Mouse (Mus musculus): ENCODE data around the gene Arhgap22. TPM values are rescaled to one million over a fixed set of nuclear protein-coding genes. Genes with fewer than 3 reads are reported as not detected.

Arhgap22 gene
- polyA plus RNA-seq, 1 experiment from 2014 or later = 4.2 TPM

DNA sequence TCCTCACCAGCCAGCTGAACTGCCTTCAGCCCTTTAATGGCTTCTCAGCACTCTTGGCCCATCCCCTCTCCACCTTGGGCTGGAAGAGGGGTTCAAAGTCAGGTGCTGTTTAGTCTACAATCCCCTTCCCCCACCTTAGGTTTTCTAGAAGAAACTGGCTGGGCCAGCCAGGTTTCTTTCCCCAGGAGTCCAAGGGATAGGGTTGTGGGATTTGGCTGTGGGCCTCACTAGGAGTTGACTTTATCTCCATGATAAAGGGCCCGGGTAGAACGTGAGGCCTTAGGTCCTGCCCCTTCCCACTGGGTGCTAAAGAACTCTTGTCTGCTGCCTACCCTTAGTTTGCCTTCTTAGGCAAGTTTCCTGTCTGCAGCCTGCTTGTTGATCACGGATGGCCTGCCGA is 117.8 kb downstream of the Arhgap22 start:
- no peak overlapping the region for H3K4me2 ChIP-seq

DNA sequence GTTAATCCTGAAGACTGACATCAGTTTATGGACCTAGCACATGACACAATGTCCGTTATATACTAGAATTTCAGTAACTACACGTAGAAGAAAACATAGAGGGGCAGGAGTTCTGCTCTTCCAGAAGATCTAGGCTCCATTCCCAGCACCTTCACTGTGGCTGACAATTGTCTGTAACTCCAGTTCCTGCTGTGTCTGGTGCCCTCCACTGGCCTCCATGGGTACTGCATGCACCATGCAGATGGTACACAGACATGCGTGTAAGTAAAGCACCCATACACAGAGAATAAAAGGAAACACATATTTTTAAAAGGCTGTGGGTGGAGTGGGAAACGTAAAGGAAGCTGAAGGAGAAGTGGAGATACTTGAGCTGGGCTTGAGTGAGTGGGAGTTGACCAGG is 120.0 kb downstream of the Arhgap22 start:
- Histone ChIP-seq H3K27me3 (replicated peaks) (peaks cover 6% of the 10 kb centered on the region; the same call in 1 of the 2 replicates), H3K4me3 (no peak overlapping the region), H3K9me3 (replicated peaks) (no peaks in the 10 kb centered on the region), H3K36me3 (no peaks in the 10 kb centered on the region), H3K9ac (no peak overlapping the region), H3K4me2 (no peak overlapping the region), H3K27ac (ENCODE audit: poor library complexity, severe bottlenecking) (no peak overlapping the region), H3K4me1 (replicated peaks) (peaks cover 17% of the 10 kb centered on the region)
- ATAC-seq (ENCODE audit: insufficient number of reproducible peaks, low FRiP score) = no peak
- 71% methylated on average over 4 of the region's 4 CpGs for WGBS

More for the DNA sequence above, 117.8 kb downstream of the Arhgap22 start:
- H3K27me3 ChIP-seq (replicated peaks) = no peaks in the 10 kb centered on the region
- H3K9me3 ChIP-seq (replicated peaks) = no peaks in the 10 kb centered on the region
- H3K36me3 ChIP-seq = no peaks in the 10 kb centered on the region
- 19% methylated on average over 4 of the region's 4 CpGs for WGBS
- no peak overlapping the region for H3K27ac ChIP-seq (ENCODE audit: poor library complexity, severe bottlenecking)
- H3K9ac ChIP-seq = no peak overlapping the region
- peaks cover 32% of the 10 kb centered on the region for H3K4me1 ChIP-seq (replicated peaks)
- no peak overlapping the region for H3K4me3 ChIP-seq
- no peak for ATAC-seq (ENCODE audit: insufficient number of reproducible peaks, low FRiP score)

DNA sequence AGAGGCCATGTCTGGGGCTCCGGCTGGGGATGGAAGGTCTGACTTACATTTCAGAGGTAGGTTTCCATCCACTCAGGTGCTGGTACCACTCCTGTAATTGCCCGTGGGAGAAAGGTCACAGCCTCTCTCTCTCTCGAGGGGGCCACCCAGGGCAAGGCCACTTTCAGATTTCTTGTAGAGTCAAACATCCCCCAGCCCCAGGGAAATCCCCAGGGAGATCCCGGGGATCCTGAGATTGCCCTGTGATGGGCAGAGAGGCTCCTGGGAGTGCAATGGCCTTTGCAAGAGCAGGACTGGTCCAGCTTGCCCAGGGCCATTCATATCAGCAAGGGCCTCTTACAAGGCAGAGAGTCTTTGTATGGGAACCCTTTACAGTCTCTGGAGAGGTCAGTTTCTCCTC is 120.6 kb downstream of the Arhgap22 start:
- 62% methylated on average over 4 of the region's 4 CpGs for WGBS
- H3K4me2 ChIP-seq = no peak overlapping the region
- no peak overlapping the region for H3K9ac ChIP-seq
- no peak for ATAC-seq (ENCODE audit: insufficient number of reproducible peaks, low FRiP score)
- peaks cover 16% of the 10 kb centered on the region; the same call in 1 of the 2 replicates for H3K4me1 ChIP-seq (replicated peaks)
- peaks cover 6% of the 10 kb centered on the region; the same call in 1 of the 2 replicates for H3K27me3 ChIP-seq (replicated peaks)
- H3K27ac ChIP-seq (ENCODE audit: poor library complexity, severe bottlenecking) = no peak overlapping the region
- no peak overlapping the region for H3K4me3 ChIP-seq
- no peaks in the 10 kb centered on the region for H3K36me3 ChIP-seq
- H3K9me3 ChIP-seq (replicated peaks) = no peaks in the 10 kb centered on the region

DNA sequence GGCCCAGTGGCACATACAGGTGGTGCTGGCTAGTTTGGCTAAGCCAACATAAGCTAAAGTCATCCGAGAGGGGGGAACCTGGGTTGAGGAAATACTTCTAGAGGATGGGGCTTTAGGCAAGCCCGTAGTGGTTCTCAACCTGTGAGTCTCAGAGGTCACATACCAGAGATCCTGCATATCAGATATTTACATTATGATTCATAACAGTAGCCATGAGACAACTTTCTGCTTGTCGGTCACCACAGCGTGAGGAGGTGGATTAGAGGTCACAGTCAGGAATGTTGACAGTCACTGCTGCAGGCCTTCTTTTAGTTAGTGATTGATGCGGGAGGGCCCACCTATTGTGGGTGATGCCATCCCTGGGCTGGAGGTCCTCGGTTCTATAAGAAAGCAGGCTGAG is 121.9 kb downstream of the Arhgap22 start:
- ATAC-seq (ENCODE audit: insufficient number of reproducible peaks, low FRiP score) = no peak
- Histone ChIP-seq H3K4me3 (no peak overlapping the region), H3K27ac (ENCODE audit: poor library complexity, severe bottlenecking) (no peak overlapping the region), H3K9ac (no peak overlapping the region), H3K4me2 (no peak overlapping the region), H3K9me3 (replicated peaks) (no peaks in the 10 kb centered on the region), H3K36me3 (no peaks in the 10 kb centered on the region), H3K4me1 (replicated peaks) (peaks cover 16% of the 10 kb centered on the region; the same call in 1 of the 2 replicates), H3K27me3 (replicated peaks) (peaks cover 6% of the 10 kb centered on the region; the same call in 1 of the 2 replicates)
- WGBS = 58% methylated on average over 6 of the region's 6 CpGs

DNA sequence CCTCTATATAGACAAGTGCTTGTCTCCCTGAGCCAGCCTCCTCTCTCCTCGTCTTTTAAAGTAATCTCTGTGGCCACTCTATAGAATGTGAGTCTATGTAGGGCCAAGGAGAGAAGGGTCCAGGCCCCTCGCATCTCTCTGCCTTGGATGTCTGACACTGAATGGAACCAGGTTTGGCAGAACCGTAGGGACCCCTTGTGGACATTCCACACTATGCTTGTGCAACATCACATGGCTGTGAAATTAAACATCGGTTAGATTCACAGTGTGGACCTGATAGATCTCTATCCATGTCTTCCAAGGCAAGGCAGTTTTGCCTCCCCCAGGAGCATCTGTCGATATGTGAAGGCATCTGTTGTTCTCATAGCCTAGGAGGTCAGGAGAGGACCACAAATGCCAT is 124.9 kb downstream of the Arhgap22 start:
- Histone ChIP-seq H3K36me3 (no peaks in the 10 kb centered on the region), H3K4me3 (no peak overlapping the region), H3K27ac (ENCODE audit: poor library complexity, severe bottlenecking) (no peak overlapping the region), H3K9ac (no peak overlapping the region), H3K27me3 (replicated peaks) (peaks cover 9% of the 10 kb centered on the region), H3K9me3 (replicated peaks) (no peaks in the 10 kb centered on the region), H3K4me2 (no peak overlapping the region), H3K4me1 (replicated peaks) (0 out of 2 replicates have a peak, but pooled peaks cover 6% of the 10 kb centered on the region)
- WGBS = 66% methylated on average over 5 of the region's 5 CpGs
- ATAC-seq (ENCODE audit: insufficient number of reproducible peaks, low FRiP score) = no peak

DNA sequence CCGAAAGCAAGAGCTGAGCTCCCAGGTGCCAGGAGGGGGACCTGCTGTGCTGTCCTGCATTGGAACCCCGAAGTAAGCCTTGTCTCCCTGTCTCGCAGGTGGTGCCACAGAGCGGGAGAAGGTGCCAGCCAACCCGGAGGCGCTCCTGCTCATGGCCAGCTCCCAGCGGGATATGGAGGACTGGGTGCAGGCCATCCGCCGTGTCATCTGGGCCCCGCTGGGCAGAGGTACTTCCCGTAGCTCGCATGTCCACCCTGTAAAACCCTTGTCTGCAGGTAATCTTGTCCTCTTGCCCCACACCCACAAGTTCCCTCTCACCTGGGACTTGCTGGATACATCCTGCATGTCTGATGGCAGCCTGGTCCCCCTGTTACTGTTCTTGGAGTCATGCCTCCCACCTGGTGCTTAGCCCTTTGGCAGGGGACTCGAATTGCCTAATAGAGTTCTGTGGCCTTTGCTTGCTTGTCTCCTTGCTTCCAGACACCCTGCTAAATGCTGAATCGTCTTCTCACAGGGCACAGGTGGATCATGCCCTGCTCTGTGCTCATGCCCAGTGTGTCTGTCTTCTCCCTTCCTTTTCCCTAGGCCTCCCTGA is 129.4 kb downstream of the Arhgap22 start:
- H3K36me3 ChIP-seq = no peaks in the 10 kb centered on the region
- H3K9ac ChIP-seq = no peak overlapping the region
- H3K27ac ChIP-seq (ENCODE audit: poor library complexity, severe bottlenecking) = no peak overlapping the region
- no peak overlapping the region for H3K4me2 ChIP-seq
- no peaks in the 10 kb centered on the region for H3K4me1 ChIP-seq (replicated peaks)
- H3K4me3 ChIP-seq = no peak overlapping the region
- ATAC-seq (ENCODE audit: insufficient number of reproducible peaks, low FRiP score) = no peak
- 81% methylated on average over 14 of the region's 14 CpGs for WGBS
- no peaks in the 10 kb centered on the region for H3K9me3 ChIP-seq (replicated peaks)
- H3K27me3 ChIP-seq (replicated peaks) = peaks cover 28% of the 10 kb centered on the region

DNA sequence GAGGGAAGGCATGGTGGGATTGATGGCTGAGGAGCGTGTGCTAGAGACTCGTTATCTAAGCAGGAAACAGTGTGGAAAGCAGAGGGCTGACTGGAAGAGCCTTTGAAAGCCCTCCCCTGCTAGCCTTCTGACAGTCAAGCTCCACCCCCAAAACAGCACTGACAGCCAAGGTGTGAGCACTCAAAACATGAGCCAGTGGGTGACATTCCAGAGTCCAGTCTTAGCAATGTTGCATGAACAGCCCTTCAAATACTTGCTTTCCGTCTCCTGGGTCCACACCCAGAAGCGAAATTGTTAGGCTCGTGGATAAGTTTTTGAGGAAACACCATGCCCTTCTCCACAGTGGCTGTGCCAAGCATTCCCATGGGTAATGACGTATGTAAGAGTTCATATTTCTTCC is 132.7 kb downstream of the Arhgap22 start:
- ATAC-seq (ENCODE audit: insufficient number of reproducible peaks, low FRiP score) = no peak
- Histone ChIP-seq H3K36me3 (no peaks in the 10 kb centered on the region), H3K9ac (no peak overlapping the region), H3K9me3 (replicated peaks) (no peaks in the 10 kb centered on the region), H3K4me1 (replicated peaks) (0 out of 2 replicates have a peak, but pooled peaks cover 8% of the 10 kb centered on the region), H3K4me2 (no peak overlapping the region), H3K27me3 (replicated peaks) (peaks cover 61% of the 10 kb centered on the region), H3K4me3 (no peak overlapping the region), H3K27ac (ENCODE audit: poor library complexity, severe bottlenecking) (no peak overlapping the region)
- WGBS = 61% methylated on average over 6 of the region's 6 CpGs

DNA sequence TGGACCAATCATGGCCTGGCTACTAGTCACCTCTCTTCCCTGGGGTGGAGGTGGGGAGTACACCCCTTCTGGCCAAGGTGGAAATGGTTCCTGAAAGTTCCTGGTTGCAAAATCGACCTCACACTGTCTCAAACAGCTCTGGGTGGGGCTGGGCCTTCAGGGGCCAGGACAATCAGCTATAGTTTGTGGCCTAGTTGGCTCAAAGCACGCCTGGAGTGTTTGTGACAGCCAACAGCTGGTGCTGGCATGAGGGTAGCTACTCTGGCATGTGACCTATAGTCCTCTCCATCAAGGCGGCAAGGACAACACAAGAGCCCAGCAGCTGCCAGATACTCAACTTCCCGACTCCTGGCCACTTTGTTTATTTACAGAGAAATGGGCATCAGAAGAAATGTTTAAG is 133.9 kb downstream of the Arhgap22 start:
- no peak overlapping the region for H3K27ac ChIP-seq (ENCODE audit: poor library complexity, severe bottlenecking)
- no peak for ATAC-seq (ENCODE audit: insufficient number of reproducible peaks, low FRiP score)
- WGBS = 47% methylated on average over 4 of the region's 4 CpGs
- no peak overlapping the region for H3K9ac ChIP-seq
- H3K27me3 ChIP-seq (replicated peaks) = peaks cover 73% of the 10 kb centered on the region
- H3K9me3 ChIP-seq (replicated peaks) = no peaks in the 10 kb centered on the region
- H3K4me1 ChIP-seq (replicated peaks) = peaks cover 13% of the 10 kb centered on the region
- H3K4me3 ChIP-seq = no peak overlapping the region
- no peaks in the 10 kb centered on the region for H3K36me3 ChIP-seq
- no peak overlapping the region for H3K4me2 ChIP-seq

DNA sequence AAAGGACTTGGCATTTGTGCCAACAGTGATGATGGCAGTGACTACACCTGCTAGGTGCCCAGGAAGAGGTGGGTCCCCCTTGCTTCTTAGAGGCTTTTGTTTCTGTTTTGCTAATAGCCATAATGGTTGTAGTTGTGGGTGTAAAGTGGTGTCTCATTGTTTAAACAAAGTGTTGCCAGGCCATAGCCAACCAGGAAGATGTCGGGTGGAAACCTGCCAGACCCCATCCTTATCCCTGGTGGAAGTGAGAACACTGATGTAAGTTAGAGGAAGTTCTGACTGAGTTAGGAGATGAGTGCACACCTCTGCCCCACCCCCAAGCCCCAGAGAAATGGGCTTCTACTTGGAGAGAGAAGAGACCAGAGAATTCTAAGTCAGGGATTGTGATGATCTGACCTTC is 134.3 kb downstream of the Arhgap22 start:
- Histone ChIP-seq H3K27ac (ENCODE audit: poor library complexity, severe bottlenecking) (no peak overlapping the region), H3K9ac (no peak overlapping the region), H3K9me3 (replicated peaks) (no peaks in the 10 kb centered on the region), H3K4me2 (no peak overlapping the region), H3K27me3 (replicated peaks) (peaks cover 77% of the 10 kb centered on the region), H3K4me1 (replicated peaks) (peaks cover 17% of the 10 kb centered on the region), H3K36me3 (no peaks in the 10 kb centered on the region), H3K4me3 (no peak overlapping the region)
- no peak for ATAC-seq (ENCODE audit: insufficient number of reproducible peaks, low FRiP score)
- WGBS = 61% methylated on average over 1 of the region's 1 CpGs

DNA sequence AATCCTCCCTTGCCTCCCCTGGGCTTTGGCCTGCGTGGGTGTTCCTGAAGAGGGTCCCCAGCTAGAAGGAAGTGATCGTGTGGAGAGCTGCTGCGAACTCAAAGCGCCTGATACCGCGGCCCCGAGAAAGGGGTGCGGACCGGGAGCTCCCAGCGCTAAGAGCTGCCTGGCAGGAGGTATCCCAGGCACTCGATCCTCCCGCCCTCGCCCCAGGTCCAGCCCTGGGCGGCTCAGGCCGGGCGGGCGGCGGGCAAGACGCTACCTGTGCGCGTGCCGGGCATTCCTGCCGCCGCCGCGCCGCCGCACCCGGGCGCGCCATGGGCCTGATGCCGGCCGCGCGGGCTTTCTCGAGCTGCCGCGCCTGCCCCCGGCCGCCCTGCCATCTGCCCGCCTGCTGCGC is 137.2 kb downstream of the Arhgap22 start:
- no peaks in the 10 kb centered on the region for H3K9me3 ChIP-seq (replicated peaks)
- H3K27ac ChIP-seq (ENCODE audit: poor library complexity, severe bottlenecking) = no peak overlapping the region
- peak overlapping the region; percentile 55 for H3K9ac ChIP-seq
- H3K27me3 ChIP-seq (replicated peaks) = peaks cover 80% of the 10 kb centered on the region
- H3K36me3 ChIP-seq = no peaks in the 10 kb centered on the region
- peak overlapping the region; percentile 48 for H3K4me3 ChIP-seq
- under 1% methylated on average over 42 of the region's 42 CpGs for WGBS
- H3K4me2 ChIP-seq = peak overlapping the region; percentile 78
- H3K4me1 ChIP-seq (replicated peaks) = peaks cover 35% of the 10 kb centered on the region
- no peak for ATAC-seq (ENCODE audit: insufficient number of reproducible peaks, low FRiP score)

DNA sequence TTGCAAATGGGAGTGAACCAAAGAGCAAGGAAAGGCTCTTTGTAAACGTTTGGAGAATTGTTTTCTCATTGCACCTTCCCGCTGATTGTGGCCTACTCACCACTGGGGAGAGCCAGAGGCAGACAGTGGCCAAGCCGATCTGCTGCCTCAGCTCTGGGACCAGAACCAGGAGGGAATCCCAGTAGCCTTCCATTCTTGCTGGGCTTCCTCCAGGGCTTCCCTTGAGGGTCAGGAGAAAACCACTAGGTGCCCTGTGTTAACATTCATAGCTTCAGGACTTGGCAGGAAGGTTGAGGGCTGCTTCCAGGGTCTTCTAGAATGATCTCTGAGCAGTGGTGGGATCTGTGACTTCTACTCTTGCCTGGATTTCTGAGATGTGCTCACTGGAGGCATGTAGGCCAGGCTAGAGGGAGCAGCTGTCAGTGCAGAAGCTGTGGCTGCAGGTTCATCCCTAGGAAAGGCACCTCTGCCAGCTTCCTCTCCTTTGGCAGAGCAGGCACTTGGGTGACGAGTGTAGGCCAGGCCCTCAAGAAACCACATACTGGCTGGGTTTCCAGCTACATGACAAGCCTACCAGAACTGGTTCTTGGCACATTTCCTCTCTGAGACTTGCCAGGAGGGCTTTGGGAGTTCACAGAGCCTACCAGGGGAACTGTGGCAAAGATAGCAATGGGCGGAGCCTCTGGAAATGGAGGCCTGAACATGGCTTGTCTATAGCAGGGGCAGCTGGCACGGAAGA is 138.3 kb downstream of the Arhgap22 start:
- Histone ChIP-seq H3K4me2 (no peak overlapping the region), H3K27ac (ENCODE audit: poor library complexity, severe bottlenecking) (no peak overlapping the region), H3K36me3 (no peaks in the 10 kb centered on the region), H3K9me3 (replicated peaks) (no peaks in the 10 kb centered on the region), H3K9ac (no peak overlapping the region), H3K27me3 (replicated peaks) (peaks cover 79% of the 10 kb centered on the region), H3K4me1 (replicated peaks) (peaks cover 35% of the 10 kb centered on the region), H3K4me3 (no peak overlapping the region)
- ATAC-seq (ENCODE audit: insufficient number of reproducible peaks, low FRiP score) = no peak
- WGBS = 61% methylated on average over 6 of the region's 6 CpGs

All from heart, embryonic 12.5 days (tissue).